Mouse (Mus musculus) midbrain, embryonic 14.5 days (tissue): Measurements from ENCODE around the gene Ppp1r15b. TPM values are rescaled to one million over a fixed set of nuclear protein-coding genes. Genes with fewer than 3 reads are reported as not detected.
A peak's percentile ranks its signal among the peaks of the same experiment; 100 is the strongest.

ENCODE experiments used
- ATAC-seq: fragments of 200-750 bp; cut with Nextera tagmentation; 2 replicates; pipeline ENCODE4 v1.8.0; 2017; ENCODE audit warnings: moderate number of reproducible peaks, moderate library complexity; ENCODE audit not compliant: low FRiP score, low TSS enrichment
- DNase-seq: peaks from one replicate; pipeline ENCODE4 v3.0.0-alpha.2; 2015
- H3K27ac ChIP-seq: fragments of 300-500 bp; sonication (generic); replicated peaks from 2 replicates; pipeline ENCODE4 v1.5.1; 2014; ENCODE audit warnings: mild to moderate bottlenecking, low read depth, low read length, moderate library complexity
- H3K27me3 ChIP-seq: fragments of 300-500 bp; sonication (generic); 2 replicates; pipeline ENCODE4 v1.6.1; 2014; ENCODE audit warnings: low read length, control low read depth, mixed read lengths; ENCODE audit not compliant: control insufficient read depth, insufficient read depth
- H3K36me3 ChIP-seq: fragments of 300-500 bp; sonication (generic); 2 replicates; pipeline ENCODE4 v1.6.1; 2014; ENCODE audit warnings: low read length, control low read depth; ENCODE audit not compliant: control insufficient read depth, insufficient read depth
- H3K4me1 ChIP-seq: fragments of 300-500 bp; sonication (generic); 2 replicates; pipeline ENCODE4 v1.6.1; 2014; ENCODE audit warnings: mild to moderate bottlenecking, antibody characterized with exemption, low read length, control low read depth; ENCODE audit not compliant: control insufficient read depth, insufficient read depth
- H3K4me2 ChIP-seq: fragments of 300-500 bp; sonication (generic); 2 replicates; pipeline ENCODE4 v1.6.1; 2014; ENCODE audit warnings: mild to moderate bottlenecking, low read length, moderate library complexity
- H3K4me3 ChIP-seq: fragments of 300-500 bp; sonication (generic); replicated peaks from 2 replicates; pipeline ENCODE4 v1.5.1; 2014; ENCODE audit warnings: low read depth, low read length
- H3K9ac ChIP-seq: fragments of 300-500 bp; sonication (generic); replicated peaks from 2 replicates; pipeline ENCODE4 v1.6.1; 2014; ENCODE audit warnings: mild to moderate bottlenecking, low read length, moderate library complexity
- H3K9me3 ChIP-seq: fragments of 300-500 bp; sonication (generic); 2 replicates; pipeline ENCODE4 v1.6.1; 2016; ENCODE audit warnings: low read length, control low read depth, mixed read lengths; ENCODE audit not compliant: control insufficient read depth
- WGBS: fragments of 180-500 bp; shearing (Covaris S2); extraction: QIAGEN DNeasy Blood & Tissue Kit; methylation state at CpG from one replicate; pipeline ENCODE4 v1.1.7; 2014; 5-methylcytosine and 5-hydroxymethylcytosine counted together
- polyA plus RNA-seq: library from polyadenylated mRNA; unstranded; fragments of >200 nt; fragmentation: Nextera tagmentation; extraction: Ambion mirVana; gene quantifications from 2 replicates; pipeline ENCODE4 v1.2.1, GENCODE M21; 2014

The Ppp1r15b gene
- polyA plus RNA-seq, 1 experiment from 2014 or later: 36.2 TPM

GRCm38 (mm10) chr1:133171357-133171756 is 40.4 kb downstream of the Ppp1r15b start:
- 90% methylated on average over 9 of the region's 9 CpGs for WGBS
- 0 out of 2 replicates have a peak, but pooled peaks cover 6% of the 10 kb centered on the region for H3K27me3 ChIP-seq

DNA sequence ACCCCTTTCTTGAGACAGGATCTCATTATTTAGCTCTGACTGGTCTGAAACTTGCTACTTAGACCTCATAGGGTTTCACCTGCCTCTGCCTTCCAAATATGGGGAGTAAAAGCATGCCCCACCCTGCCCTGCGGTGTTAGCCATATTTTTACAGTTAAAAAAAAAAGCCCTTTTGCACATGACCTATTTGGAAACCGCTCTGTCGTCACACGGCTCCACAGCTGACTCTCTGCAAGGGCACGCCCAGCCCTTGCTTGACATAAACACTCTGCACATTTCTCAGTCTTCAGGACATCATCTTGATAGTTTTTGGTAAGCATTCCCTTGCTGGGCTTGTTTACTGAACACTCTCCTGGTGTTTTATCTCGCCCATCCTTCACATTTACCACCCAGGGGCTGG is 44.2 kb downstream of the Ppp1r15b start:
- Histone ChIP-seq H3K36me3 (no peaks in the 10 kb centered on the region), H3K27ac (no peak overlapping the region), H3K9me3 (no peaks in the 10 kb centered on the region), H3K4me1 (no peaks in the 10 kb centered on the region), H3K9ac (no peak overlapping the region), H3K4me3 (no peak overlapping the region), H3K4me2 (no peak overlapping the region), H3K27me3 (no peaks in the 10 kb centered on the region)
- DNase-seq: no peak
- no peak for ATAC-seq
- WGBS: 77% methylated on average over 6 of the region's 6 CpGs

More at GRCm38 (mm10) chr1:133171357-133171756, 40.4 kb downstream of the Ppp1r15b start:
- H3K9ac ChIP-seq: no peak overlapping the region
- no peaks in the 10 kb centered on the region for H3K9me3 ChIP-seq
- ATAC-seq (no peak), DNase-seq (no peak)
- H3K4me2 ChIP-seq: no peak overlapping the region
- no peaks in the 10 kb centered on the region for H3K36me3 ChIP-seq
- 0 out of 2 replicates have a peak, but pooled peaks cover 4% of the 10 kb centered on the region for H3K4me1 ChIP-seq
- H3K4me3 ChIP-seq: no peak overlapping the region
- H3K27ac ChIP-seq: no peak overlapping the region

DNA sequence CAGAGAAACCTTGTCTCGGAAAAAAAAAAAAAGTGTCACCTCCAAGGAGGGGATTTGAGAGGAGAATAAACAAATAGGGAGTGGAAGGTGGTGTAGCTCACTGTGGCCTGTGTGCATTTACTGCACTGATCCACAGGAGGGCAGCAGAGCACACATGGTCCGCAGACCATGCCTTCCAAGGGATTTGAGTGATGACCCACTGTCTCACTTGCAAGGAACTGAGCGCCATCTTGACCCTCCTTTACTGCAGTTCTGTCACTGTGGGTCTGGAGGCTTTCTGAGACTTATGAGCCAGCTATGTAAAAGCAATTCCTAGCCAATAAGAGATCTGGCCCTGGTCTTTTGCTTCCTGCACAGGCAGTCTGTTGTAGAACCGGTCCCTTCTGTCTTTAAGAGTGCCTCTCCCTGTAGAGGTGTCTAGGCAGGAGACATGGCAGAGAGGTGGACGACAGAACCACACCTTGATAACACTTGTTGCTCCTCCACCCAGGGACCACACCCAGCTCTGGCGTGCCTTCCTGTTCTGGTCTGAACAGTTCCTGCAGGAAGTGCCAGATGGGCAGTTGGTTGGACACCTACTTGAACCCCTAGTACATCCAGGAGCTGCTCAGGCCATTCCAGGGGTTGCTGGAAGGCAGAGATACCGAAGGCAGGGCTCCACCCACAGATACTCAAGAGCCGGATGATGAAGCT is 46.7 kb downstream of the Ppp1r15b start:
- 56% methylated on average over 8 of the region's 8 CpGs for WGBS
- DNase-seq: peak; percentile 87
- no peaks in the 10 kb centered on the region for H3K27me3 ChIP-seq
- ATAC-seq: no peak
- H3K36me3 ChIP-seq: no peaks in the 10 kb centered on the region
- no peak overlapping the region for H3K9ac ChIP-seq
- H3K9me3 ChIP-seq: no peaks in the 10 kb centered on the region
- H3K4me2 ChIP-seq: no peak overlapping the region
- H3K4me1 ChIP-seq: no peaks in the 10 kb centered on the region
- H3K4me3 ChIP-seq: no peak overlapping the region
- no peak overlapping the region for H3K27ac ChIP-seq

DNA sequence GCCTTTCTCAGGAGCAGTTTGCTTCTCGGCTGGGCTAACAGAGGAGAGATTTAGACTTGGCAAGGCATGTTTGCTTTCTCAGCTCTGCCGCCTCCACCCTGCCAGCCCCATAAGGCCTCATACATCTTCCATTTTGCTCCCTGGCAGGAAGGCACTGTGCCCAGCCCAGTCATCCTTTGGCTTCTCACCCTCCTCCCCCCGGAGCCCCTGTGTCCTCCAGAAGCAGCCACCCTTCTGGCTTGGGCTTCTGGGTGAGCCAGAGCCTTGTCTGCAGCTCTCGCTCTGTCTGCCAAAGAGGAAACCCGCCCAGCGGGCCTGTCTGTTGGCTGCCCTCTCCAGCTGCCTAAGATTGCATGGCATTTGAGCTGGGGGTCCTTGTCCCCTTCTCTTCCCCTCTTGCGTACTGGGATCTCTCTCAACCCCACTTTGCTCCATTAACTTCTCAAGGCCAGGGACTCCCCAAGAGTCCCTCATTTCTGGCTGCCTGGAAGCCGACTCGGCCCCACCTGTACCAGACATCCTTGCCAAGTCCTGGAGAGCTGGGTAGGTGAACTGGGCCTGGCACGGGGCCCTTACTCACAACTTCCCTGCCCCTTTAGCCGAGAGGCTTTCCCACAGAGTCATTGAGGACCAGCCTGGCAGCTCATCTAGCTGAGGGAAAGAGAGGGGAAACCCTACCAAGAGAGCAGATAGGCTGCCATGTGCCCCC is 47.9 kb downstream of the Ppp1r15b start:
- Histone ChIP-seq H3K4me2 (no peak overlapping the region), H3K9ac (no peak overlapping the region), H3K27ac (0 out of 2 replicates have a peak overlapping the region, but pooled peaks have one; percentile 41), H3K4me3 (no peak overlapping the region), H3K27me3 (no peaks in the 10 kb centered on the region), H3K9me3 (no peaks in the 10 kb centered on the region), H3K36me3 (no peaks in the 10 kb centered on the region), H3K4me1 (peaks cover 3% of the 10 kb centered on the region; the same call in 1 of the 2 replicates)
- ATAC-seq (no peak), DNase-seq (peak; percentile 38)
- 79% methylated on average over 11 of the region's 11 CpGs for WGBS

DNA sequence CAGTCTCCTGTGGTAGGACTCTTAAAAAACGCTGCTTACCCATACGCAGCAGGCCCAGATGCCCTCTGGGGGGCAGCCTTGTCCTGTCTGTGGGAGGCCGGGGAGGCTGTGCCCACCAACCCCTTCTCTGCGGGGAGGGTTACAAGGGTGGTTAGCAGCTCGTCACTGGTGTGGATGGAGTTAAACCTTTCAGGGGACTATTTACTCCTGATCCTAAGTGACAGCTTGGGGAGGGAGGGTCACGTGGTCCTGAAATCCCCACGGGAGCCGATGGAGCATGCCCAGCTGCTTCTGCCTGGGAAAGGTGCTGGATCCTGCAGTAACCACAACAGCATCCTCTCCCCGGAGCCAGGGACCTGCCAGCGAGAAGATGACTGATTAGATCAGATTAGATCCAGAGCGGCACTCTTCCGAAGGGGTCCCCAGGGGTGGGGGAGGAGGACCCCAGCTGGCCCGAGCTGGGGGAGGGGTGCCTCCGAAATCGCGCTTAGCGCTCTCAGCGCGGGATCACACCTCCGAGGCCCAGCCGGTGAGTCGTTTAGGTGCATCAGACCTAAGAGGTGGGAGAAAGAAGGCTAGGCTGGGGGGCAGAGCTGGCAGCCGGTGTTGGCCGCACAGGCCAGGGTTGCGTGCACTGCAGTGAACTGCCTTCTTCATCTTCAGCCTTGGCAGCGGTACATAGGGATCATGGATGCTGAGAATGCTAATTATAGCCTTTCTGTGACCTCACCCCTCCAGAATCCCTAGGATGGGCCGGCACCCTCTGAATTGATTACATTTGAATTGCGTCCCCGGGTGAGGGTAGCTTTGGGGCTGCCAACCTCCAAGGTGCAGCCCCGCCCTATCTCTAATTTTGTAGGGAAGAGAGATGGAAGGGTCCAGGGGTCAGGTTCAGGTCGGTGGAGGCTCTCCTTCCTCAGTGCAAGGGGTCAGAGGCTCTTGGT is 50.4 kb downstream of the Ppp1r15b start:
- peak; percentile 88 for ATAC-seq
- under 1% methylated on average over 31 of the region's 31 CpGs for WGBS

DNA sequence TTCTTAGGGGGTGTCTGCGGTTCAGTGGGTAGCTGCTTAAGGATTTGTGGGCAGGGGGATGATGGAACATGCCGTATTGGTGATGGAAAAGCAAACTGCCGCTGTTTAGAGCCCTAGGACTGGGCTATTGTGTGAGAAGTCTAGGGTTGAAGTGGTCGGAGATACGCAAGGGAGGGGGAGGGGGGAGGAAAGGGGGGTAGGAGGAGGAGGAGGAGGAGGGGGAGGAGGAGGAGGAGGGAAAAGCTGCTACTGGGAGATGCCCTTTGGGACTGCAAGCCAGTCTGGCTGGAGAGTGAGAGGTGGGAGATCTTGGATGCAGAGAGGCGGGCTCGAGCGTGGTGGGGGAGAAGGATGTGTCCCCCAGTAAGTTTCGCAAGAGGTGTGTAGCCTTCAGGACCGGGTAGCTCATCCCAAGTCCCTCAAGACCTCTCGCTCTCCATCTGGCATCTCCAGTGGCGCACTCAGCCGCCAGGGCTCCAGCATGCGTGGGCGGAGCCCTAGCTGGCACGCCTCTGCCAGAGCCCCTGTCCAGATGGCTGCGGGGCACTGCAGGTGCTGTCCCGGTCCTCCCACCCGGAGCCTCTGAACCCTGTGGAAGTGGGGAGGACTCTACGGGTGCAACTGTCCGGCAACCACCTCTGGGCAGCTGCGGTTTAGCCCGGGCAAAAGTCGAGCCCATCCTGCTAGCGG is 51.2 kb downstream of the Ppp1r15b start:
- H3K4me3 ChIP-seq: peak overlapping the region; percentile 78
- H3K27ac ChIP-seq: peak overlapping the region; percentile 98
- peaks cover 19% of the 10 kb centered on the region for H3K4me1 ChIP-seq
- peak overlapping the region; percentile 83 for H3K9ac ChIP-seq
- DNase-seq (peak; percentile 85), ATAC-seq (peak; percentile 65)
- under 1% methylated on average over 25 of the region's 25 CpGs for WGBS
- H3K27me3 ChIP-seq: no peaks in the 10 kb centered on the region
- H3K36me3 ChIP-seq: no peaks in the 10 kb centered on the region
- H3K9me3 ChIP-seq: no peaks in the 10 kb centered on the region
- H3K4me2 ChIP-seq: peak overlapping the region; percentile 87

More for the DNA sequence above, 50.4 kb downstream of the Ppp1r15b start:
- DNase-seq: peak; percentile 96
- no peaks in the 10 kb centered on the region for H3K9me3 ChIP-seq
- H3K4me1 ChIP-seq: peaks cover 13% of the 10 kb centered on the region; the same call in 1 of the 2 replicates
- H3K9ac ChIP-seq: peak overlapping the region; percentile 83
- no peaks in the 10 kb centered on the region for H3K27me3 ChIP-seq
- H3K4me3 ChIP-seq: peak overlapping the region; percentile 78
- no peaks in the 10 kb centered on the region for H3K36me3 ChIP-seq
- peak overlapping the region; percentile 98 for H3K27ac ChIP-seq
- H3K4me2 ChIP-seq: peak overlapping the region; percentile 87

DNA sequence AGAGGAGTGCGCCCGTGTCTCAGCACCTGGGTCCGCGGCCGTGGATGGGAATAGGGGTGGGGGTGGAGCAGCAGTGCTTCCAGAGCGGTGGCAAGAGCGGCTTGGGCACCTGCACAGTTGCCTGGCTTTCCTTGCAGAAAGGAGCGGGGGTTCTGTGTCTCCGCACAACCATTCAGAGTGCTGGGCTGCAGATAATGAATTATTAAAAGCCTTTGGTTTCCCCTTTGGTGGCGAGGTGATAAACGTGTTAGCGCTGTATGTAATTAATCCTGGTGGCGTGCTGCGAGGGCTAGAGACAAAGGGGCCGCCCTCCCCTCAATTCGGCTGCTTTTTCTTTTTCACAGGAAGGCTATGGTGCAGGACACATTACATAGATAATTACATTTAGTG is 51.8 kb downstream of the Ppp1r15b start:
- Histone ChIP-seq H3K9ac (peak overlapping the region; percentile 83), H3K27me3 (no peaks in the 10 kb centered on the region), H3K4me2 (peak overlapping the region; percentile 87), H3K4me1 (peaks cover 25% of the 10 kb centered on the region), H3K9me3 (no peaks in the 10 kb centered on the region), H3K36me3 (no peaks in the 10 kb centered on the region), H3K4me3 (peak overlapping the region; percentile 78), H3K27ac (peak overlapping the region; percentile 98)
- WGBS: under 1% methylated on average over 16 of the region's 16 CpGs
- ATAC-seq (peak; percentile 53), DNase-seq (peak; percentile 85)
